Mouse (Mus musculus) lung, postnatal 0 days (tissue): Measurements from ENCODE around the gene Vmn1r79.

Source experiments
- CTCF ChIP-seq: IDR thresholded peaks from 2 replicates; pipeline ENCODE4 v1.5.1; 2016; ENCODE audit warnings: antibody characterized with exemption, mild to moderate bottlenecking
- EP300 ChIP-seq: IDR thresholded peaks from 2 replicates; pipeline ENCODE4 v1.6.1; 2016; ENCODE audit warnings: antibody characterized with exemption, mild to moderate bottlenecking, control low read depth

GRCm38 (mm10) chr7:12204141-12204540 lies 33.1 kb downstream of the Vmn1r79 start:
- TF ChIP-seq EP300 (no peak), CTCF (no peak)
